20 mouse cellular contexts compared by ENCODE assay signal in the genomic region with DNA sequence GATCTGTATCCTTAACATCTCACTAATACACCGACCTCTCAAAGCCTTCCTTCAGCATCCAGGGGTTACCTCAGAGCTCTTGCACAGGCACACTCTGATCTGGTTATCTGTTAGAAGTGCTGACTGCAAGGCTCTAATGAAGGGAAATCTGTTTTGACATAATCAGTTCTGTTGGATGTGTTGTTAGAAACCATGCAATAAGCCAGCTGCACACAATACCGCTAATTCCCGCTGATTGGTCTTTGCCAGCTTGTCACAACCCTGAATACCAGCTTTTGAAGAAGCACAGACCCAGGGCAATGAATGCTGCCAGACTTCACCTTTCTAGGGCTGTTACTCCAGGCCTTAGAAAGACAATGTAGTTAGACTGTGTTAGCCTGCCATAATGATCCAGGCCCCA.
DNase-seq lines count a peak whose midpoint lies in the region; ATAC-seq lines count a peak whose summit lies in the region.
"Had no signal": no experiment of that assay in that cellular context is flagged by ENCODE, and none has a peak within 500 bp of the region (broad histone marks: within the 10 kb centered on the region; RNA-seq: fewer than 3 reads in every experiment).

No protein-coding gene starts in this region.

- peak; percentile 10 for DNase-seq in embryo, embryonic 10 days (ENCODE audit: low spot score)
- DNase-seq in embryo, embryonic 9.5 days (ENCODE audit: extremely low spot score): no peak
- peak; percentile 27 for DNase-seq in Muller cell, postnatal 12 days (ENCODE audit: inconsistent ontology term)
- DNase-seq in embryo, embryonic 10.5 days (ENCODE audit: low spot score): peak; percentile 9
- no peak for DNase-seq in liver, embryonic 11.5 days (ENCODE audit: low spot score)
- no peak for DNase-seq in lung, postnatal 36 days
- DNase-seq in lung, postnatal 25 days (ENCODE audit: low spot score): no peak
- DNase-seq: cerebellum, adult 8-10 months; gastrocnemius, postnatal 25 days; heart, postnatal 14 days; liver, embryonic 13.5 days; thymus, adult 18-20 months had no signal

- WGBS in forebrain, embryonic 15.5 days: 23% methylated on average over 3 of the region's 3 CpGs
- WGBS in liver, embryonic 11.5 days: 67% methylated on average over 3 of the region's 3 CpGs

- no peak overlapping the region for H3K4me2 ChIP-seq in forebrain, embryonic 15.5 days (replicated peaks)
- no peak overlapping the region for H3K4me2 ChIP-seq in liver, embryonic 11.5 days
- H3K4me2 ChIP-seq: heart, embryonic 11.5 days; liver, embryonic 13.5 days; lung, embryonic 15.5 days had no signal

- H3K9me3 ChIP-seq in forebrain, embryonic 15.5 days: no peaks in the 10 kb centered on the region
- no peaks in the 10 kb centered on the region for H3K9me3 ChIP-seq in liver, embryonic 11.5 days (ENCODE audit: control insufficient read depth, low read length)
- H3K9me3 ChIP-seq: liver, embryonic 13.5 days; lung, embryonic 15.5 days had no signal

- H3K27me3 ChIP-seq in forebrain, embryonic 15.5 days: no peaks in the 10 kb centered on the region
- no peaks in the 10 kb centered on the region for H3K27me3 ChIP-seq in liver, embryonic 11.5 days (replicated peaks; ENCODE audit: control insufficient read depth, insufficient read depth, low read length)
- H3K27me3 ChIP-seq: liver, embryonic 13.5 days; lung, embryonic 15.5 days had no signal

- peaks cover 5% of the 10 kb centered on the region; the same call in 1 of the 2 replicates for H3K4me1 ChIP-seq in forebrain, embryonic 15.5 days
- no peaks in the 10 kb centered on the region for H3K4me1 ChIP-seq in liver, embryonic 11.5 days (replicated peaks; ENCODE audit: control insufficient read depth, insufficient read depth, low read length)
- H3K4me1 ChIP-seq: liver, embryonic 13.5 days; lung, embryonic 15.5 days had no signal

- no peak overlapping the region for H3K9ac ChIP-seq in forebrain, embryonic 15.5 days (replicated peaks)
- no peak overlapping the region for H3K9ac ChIP-seq in liver, embryonic 11.5 days (ENCODE audit: low read depth, low read length)
- H3K9ac ChIP-seq: liver, embryonic 13.5 days; lung, embryonic 15.5 days had no signal

- no peak overlapping the region for H3K4me3 ChIP-seq in forebrain, embryonic 15.5 days
- H3K4me3 ChIP-seq in liver, embryonic 11.5 days (ENCODE audit: low read depth, low read length): no peak overlapping the region
- H3K4me3 ChIP-seq: layer of hippocampus, adult 2 months; left cerebral cortex, adult 2 months; liver, embryonic 13.5 days; lung, embryonic 15.5 days had no signal

- ATAC-seq in forebrain, embryonic 15.5 days (replicated peaks): peak; percentile 89
- no peak for ATAC-seq in liver, embryonic 11.5 days (replicated peaks; ENCODE audit: low FRiP score)
- ATAC-seq: hindbrain, embryonic 16.5 days; intestine, postnatal 0 days had no signal

- 0 out of 2 replicates have a peak overlapping the region, but pooled peaks have one; percentile 29 for H3K27ac ChIP-seq in forebrain, embryonic 15.5 days (replicated peaks)
- H3K27ac ChIP-seq in liver, embryonic 11.5 days (ENCODE audit: low read depth, low read length): no peak overlapping the region
- H3K27ac ChIP-seq: kidney, postnatal 0 days; layer of hippocampus, adult 2 months; left cerebral cortex, adult 2 months; liver, embryonic 13.5 days; lung, embryonic 15.5 days had no signal

- H3K36me3 ChIP-seq in forebrain, embryonic 15.5 days: no peaks in the 10 kb centered on the region
- H3K36me3 ChIP-seq in liver, embryonic 11.5 days (ENCODE audit: control insufficient read depth, insufficient read depth, low read length): no peaks in the 10 kb centered on the region
- H3K36me3 ChIP-seq: liver, embryonic 13.5 days; lung, embryonic 15.5 days had no signal

Comparison
In these comparisons a context has a peak if more than half of its experiments do, and no peak if none do; other contexts are left out.
1. DNase-seq: peak in embryo, embryonic 10 days (single experiment), Muller cell, postnatal 12 days (single experiment) and embryo, embryonic 10.5 days (single experiment); none in embryo, embryonic 9.5 days (single experiment), liver, embryonic 11.5 days (single experiment), lung, postnatal 36 days (single experiment) and lung, postnatal 25 days (single experiment).